Mouse (Mus musculus): ENCODE results near the gene Olfr1102. TPM values are rescaled to one million over a fixed set of nuclear protein-coding genes. Genes with fewer than 3 reads are reported as not detected.

The Olfr1102 gene
- polyA plus RNA-seq (2015; fragmentation: Nextera tagmentation; extraction: Ambion mirVana) = not detected in 2 replicates

DNA sequence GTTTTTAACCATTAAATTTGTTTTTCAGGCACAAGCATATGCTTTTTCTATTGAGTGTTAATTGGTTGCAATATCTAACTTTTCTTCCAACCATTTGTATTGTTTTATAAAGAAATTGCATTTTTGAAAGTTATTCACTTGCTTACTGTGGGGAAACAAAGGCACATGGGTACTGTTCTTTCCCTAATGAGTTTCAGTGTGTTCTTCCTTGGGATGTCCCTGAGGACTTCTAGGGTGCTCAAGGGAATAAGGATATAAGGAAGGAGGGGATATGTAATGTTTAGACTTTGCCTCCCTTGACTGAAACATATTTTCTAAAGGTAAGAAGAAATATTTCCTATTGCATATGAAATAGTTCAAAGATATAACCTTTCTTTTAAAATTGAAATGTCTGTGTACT, at the start of gene Olfr1102:
Olfr1102 (plus strand) TSS at position 301 of the 400 bp plus-strand sequence.
- Histone ChIP-seq H3K9ac (replicated peaks) (no peak within 1 kb of the TSS), H3K36me3 (no peaks in the 10 kb centered on the region), H3K27ac (replicated peaks) (no peak within 1 kb of the TSS), H3K9me3 (no peaks in the 10 kb centered on the region), H3K4me3 (no peak within 1 kb of the TSS), H3K4me2 (replicated peaks) (no peak within 1 kb of the TSS), H3K4me1 (no peaks in the 10 kb centered on the region), H3K27me3 (no peaks in the 10 kb centered on the region)
- ATAC-seq (replicated peaks) = no peak

DNA sequence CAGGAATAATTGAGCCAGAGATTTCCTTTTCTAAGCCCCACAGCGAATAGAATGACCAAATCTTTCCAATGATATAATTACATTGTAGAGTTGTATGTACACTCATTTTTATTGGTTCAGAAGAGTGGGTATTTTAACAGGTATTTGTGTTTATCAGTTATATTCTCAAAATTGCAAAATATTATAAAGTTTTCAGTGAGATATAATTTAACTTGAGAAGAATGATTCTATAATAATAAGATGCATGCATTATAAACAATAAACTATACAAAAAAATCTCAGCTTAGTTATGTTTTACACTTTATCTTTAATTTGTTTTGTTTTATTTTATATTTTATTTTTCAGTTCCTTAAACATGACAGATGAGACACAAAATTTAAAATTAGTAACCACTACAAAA, 37.6 kb upstream of the Olfr1102 start, which contains the start of gene Olfr1099:
Olfr1099 (minus strand) TSS at position 101 of the 400 bp plus-strand sequence.
- H3K36me3 ChIP-seq = no peaks in the 10 kb centered on the region
- 71% methylated on average over 1 of the region's 1 CpGs for WGBS
- H3K27ac ChIP-seq (replicated peaks) = no peak within 1 kb of the TSS
- H3K4me3 ChIP-seq = no peak within 1 kb of the TSS
- H3K4me1 ChIP-seq = no peaks in the 10 kb centered on the region
- no peak for ATAC-seq (replicated peaks)
- no peak within 1 kb of the TSS for H3K4me2 ChIP-seq (replicated peaks)
- H3K9ac ChIP-seq (replicated peaks) = no peak within 1 kb of the TSS
- no peaks in the 10 kb centered on the region for H3K9me3 ChIP-seq
- no peaks in the 10 kb centered on the region for H3K27me3 ChIP-seq

DNA sequence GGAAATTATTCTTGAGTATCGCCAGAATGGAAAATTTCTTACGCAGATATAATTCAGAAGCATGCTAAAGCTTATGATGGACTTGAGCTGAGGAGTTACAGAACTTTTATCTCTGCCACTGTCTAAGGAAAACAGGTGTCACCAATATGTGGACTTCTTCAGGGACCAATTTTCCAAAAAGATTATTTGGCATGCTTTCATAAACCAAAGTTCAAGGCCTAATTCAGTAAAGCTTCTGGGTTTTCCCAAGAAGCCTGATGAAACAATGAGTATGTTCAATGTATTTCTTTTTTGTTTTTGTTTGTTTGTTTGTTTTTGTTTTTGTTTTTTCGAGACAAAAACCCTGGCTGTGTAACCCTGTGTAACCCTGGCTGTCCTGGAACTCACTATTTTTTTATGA, 18.3 kb upstream of the Olfr1102 start, which contains the start of gene Olfr1100:
Olfr1100 (minus strand) TSS at position 101 of the 400 bp plus-strand sequence.
- Histone ChIP-seq H3K9ac (replicated peaks) (no peak within 1 kb of the TSS), H3K4me2 (replicated peaks) (no peak within 1 kb of the TSS), H3K27me3 (no peaks in the 10 kb centered on the region), H3K9me3 (no peaks in the 10 kb centered on the region), H3K27ac (replicated peaks) (no peak within 1 kb of the TSS), H3K36me3 (no peaks in the 10 kb centered on the region), H3K4me3 (no peak within 1 kb of the TSS), H3K4me1 (no peaks in the 10 kb centered on the region)
- no peak for ATAC-seq (replicated peaks)
- WGBS = 80% methylated on average over 3 of the region's 3 CpGs

DNA sequence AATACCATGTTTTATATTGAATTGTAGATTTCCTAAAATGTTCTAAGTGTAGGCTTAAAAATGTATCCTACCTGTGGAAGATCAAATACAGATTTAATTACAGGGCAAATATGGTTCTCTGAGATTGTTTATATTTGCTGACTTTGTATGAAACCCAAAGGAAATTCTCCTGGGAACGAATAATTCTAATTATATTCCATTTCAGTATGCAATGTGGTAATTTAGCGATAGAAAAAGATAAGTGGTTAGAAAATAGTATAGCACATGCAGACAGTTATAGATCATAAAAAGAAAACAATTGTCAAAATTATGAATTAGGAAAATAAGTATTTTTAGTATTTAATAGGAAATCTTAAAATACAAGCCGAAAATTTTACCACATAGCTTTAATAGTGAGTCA, 7.1 kb upstream of the Olfr1102 start, which contains the start of gene Olfr1101:
Olfr1101 (minus strand) TSS at position 101 of the 400 bp plus-strand sequence.
- no peak within 1 kb of the TSS for H3K4me3 ChIP-seq
- H3K36me3 ChIP-seq = no peaks in the 10 kb centered on the region
- WGBS = 79% methylated on average over 3 of the region's 3 CpGs
- no peak within 1 kb of the TSS for H3K4me2 ChIP-seq (replicated peaks)
- no peaks in the 10 kb centered on the region for H3K9me3 ChIP-seq
- ATAC-seq (replicated peaks) = no peak
- H3K9ac ChIP-seq (replicated peaks) = no peak within 1 kb of the TSS
- no peaks in the 10 kb centered on the region for H3K27me3 ChIP-seq
- no peak within 1 kb of the TSS for H3K27ac ChIP-seq (replicated peaks)
- H3K4me1 ChIP-seq = no peaks in the 10 kb centered on the region

DNA sequence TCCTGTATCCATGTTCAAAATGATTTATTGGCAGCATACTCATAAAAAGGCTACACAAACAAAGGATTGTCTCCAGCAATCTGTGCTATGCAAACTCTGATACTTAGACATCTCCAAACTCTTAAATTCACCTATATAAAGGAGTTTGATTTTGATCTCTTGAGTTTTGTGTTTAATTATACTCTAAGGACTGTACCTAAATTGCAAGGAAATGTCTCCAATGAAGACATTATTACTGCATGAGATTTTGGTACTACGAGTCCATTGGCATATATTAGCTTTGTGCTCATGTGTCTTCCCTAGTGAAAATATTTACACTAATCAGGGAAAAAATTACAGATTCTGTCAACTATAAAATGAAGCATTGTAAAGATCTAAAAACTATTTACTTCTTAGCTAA, 28.8 kb downstream of the Olfr1102 start, which contains the start of gene Olfr1104:
Olfr1104 (minus strand) TSS at position 101 of the 400 bp plus-strand sequence.
- H3K27ac ChIP-seq (replicated peaks) = no peak within 1 kb of the TSS
- no peaks in the 10 kb centered on the region for H3K36me3 ChIP-seq
- H3K9me3 ChIP-seq = no peaks in the 10 kb centered on the region
- WGBS = 91% methylated on average over 1 of the region's 1 CpGs
- H3K4me2 ChIP-seq (replicated peaks) = no peak within 1 kb of the TSS
- H3K27me3 ChIP-seq = no peaks in the 10 kb centered on the region
- no peaks in the 10 kb centered on the region for H3K4me1 ChIP-seq
- no peak within 1 kb of the TSS for H3K9ac ChIP-seq (replicated peaks)
- ATAC-seq (replicated peaks) = no peak
- H3K4me3 ChIP-seq = no peak within 1 kb of the TSS

DNA sequence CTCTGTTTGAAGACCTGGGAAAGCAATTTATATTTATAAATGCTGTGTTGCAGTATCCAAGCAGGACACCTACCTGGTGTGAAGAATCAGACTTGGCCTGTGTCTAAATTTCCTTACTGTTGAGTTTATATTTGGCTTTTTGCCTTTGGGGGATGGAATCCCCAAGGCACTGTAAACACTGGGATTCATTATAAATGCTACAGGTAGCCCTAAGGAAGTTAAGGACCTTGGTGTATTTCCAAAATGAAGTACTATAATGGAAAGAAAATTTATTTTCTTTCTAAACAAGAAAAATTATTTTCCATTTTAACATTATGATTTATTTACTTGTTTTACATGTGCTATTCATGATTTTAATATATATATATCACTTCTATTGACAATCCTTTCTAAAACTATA, 38.2 kb downstream of the Olfr1102 start, which contains the start of gene Olfr1105:
Olfr1105 (minus strand) TSS at position 101 of the 400 bp plus-strand sequence.
- Histone ChIP-seq H3K27me3 (no peaks in the 10 kb centered on the region), H3K4me2 (replicated peaks) (no peak within 1 kb of the TSS), H3K27ac (replicated peaks) (no peak within 1 kb of the TSS), H3K36me3 (no peaks in the 10 kb centered on the region), H3K9ac (replicated peaks) (no peak within 1 kb of the TSS), H3K4me3 (no peak within 1 kb of the TSS), H3K9me3 (no peaks in the 10 kb centered on the region), H3K4me1 (no peaks in the 10 kb centered on the region)
- no peak for ATAC-seq (replicated peaks)

DNA sequence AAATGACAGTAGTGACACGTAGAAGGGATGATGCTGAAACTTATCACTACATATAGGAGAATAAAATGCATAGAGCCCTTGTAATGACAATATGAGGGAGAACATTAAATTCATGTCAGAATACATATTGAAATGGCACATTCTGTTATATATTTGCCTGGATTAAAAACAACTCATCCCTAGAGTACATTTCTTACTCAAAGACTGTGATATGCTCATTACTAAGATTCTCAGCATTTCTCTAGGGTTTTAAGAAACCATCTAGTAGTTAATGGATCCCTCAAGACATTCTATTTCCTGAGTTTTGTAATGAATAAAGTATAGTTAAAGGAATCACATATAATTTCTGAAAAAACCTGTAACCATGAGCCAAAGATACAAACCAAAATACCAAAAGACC, 54.0 kb downstream of the Olfr1102 start, which contains the start of gene Olfr1106:
Olfr1106 (minus strand) TSS at position 101 of the 400 bp plus-strand sequence.
- Histone ChIP-seq H3K4me1 (no peaks in the 10 kb centered on the region), H3K27ac (replicated peaks) (no peak within 1 kb of the TSS), H3K4me3 (no peak within 1 kb of the TSS), H3K9ac (replicated peaks) (no peak within 1 kb of the TSS), H3K27me3 (no peaks in the 10 kb centered on the region), H3K4me2 (replicated peaks) (no peak within 1 kb of the TSS), H3K9me3 (no peaks in the 10 kb centered on the region), H3K36me3 (no peaks in the 10 kb centered on the region)
- WGBS = 66% methylated on average over 1 of the region's 1 CpGs
- ATAC-seq (replicated peaks) = no peak

Other genes starting within 250 kb of the Olfr1102 start
- not detected in 2 replicates for gene Olfr1090, start 239.4 kb upstream of the Olfr1102 start, polyA plus RNA-seq (2015; fragmentation: Nextera tagmentation; extraction: Ambion mirVana)
- not detected in 2 replicates for gene Olfr1093, start 215.9 kb upstream of the Olfr1102 start, polyA plus RNA-seq (2015; fragmentation: Nextera tagmentation; extraction: Ambion mirVana)
- not detected in 2 replicates for gene Olfr141, start 188.4 kb upstream of the Olfr1102 start, polyA plus RNA-seq (2015; fragmentation: Nextera tagmentation; extraction: Ambion mirVana)
- not detected in 2 replicates for gene Olfr1094, start 173.7 kb upstream of the Olfr1102 start, polyA plus RNA-seq (2015; fragmentation: Nextera tagmentation; extraction: Ambion mirVana)
- not detected in 2 replicates for gene Olfr1095, start 146.7 kb upstream of the Olfr1102 start, polyA plus RNA-seq (2015; fragmentation: Nextera tagmentation; extraction: Ambion mirVana)
- gene Gm13723, start 123.6 kb upstream of the Olfr1102 start, polyA plus RNA-seq (2015; fragmentation: Nextera tagmentation; extraction: Ambion mirVana) = not detected in 2 replicates
- not detected in 2 replicates for gene Olfr1097, start 106.2 kb upstream of the Olfr1102 start, polyA plus RNA-seq (2015; fragmentation: Nextera tagmentation; extraction: Ambion mirVana)
- not detected in 2 replicates for gene Olfr1098, start 73.9 kb upstream of the Olfr1102 start, polyA plus RNA-seq (2015; fragmentation: Nextera tagmentation; extraction: Ambion mirVana)
- not detected in 2 replicates for gene Olfr1099, start 37.7 kb upstream of the Olfr1102 start, polyA plus RNA-seq (2015; fragmentation: Nextera tagmentation; extraction: Ambion mirVana)
- gene Olfr1100, start 18.4 kb upstream of the Olfr1102 start, polyA plus RNA-seq (2015; fragmentation: Nextera tagmentation; extraction: Ambion mirVana) = not detected in 2 replicates
- gene Olfr1101, start 7.2 kb upstream of the Olfr1102 start, polyA plus RNA-seq (2015; fragmentation: Nextera tagmentation; extraction: Ambion mirVana) = not detected in 2 replicates
- gene Olfr1104, start 28.7 kb downstream of the Olfr1102 start, polyA plus RNA-seq (2015; fragmentation: Nextera tagmentation; extraction: Ambion mirVana) = not detected in 2 replicates
- not detected in 2 replicates for gene Olfr1105, start 38.1 kb downstream of the Olfr1102 start, polyA plus RNA-seq (2015; fragmentation: Nextera tagmentation; extraction: Ambion mirVana)
- gene Olfr1106, start 53.9 kb downstream of the Olfr1102 start, polyA plus RNA-seq (2015; fragmentation: Nextera tagmentation; extraction: Ambion mirVana) = not detected in 2 replicates
- not detected in 2 replicates for gene Olfr1107, start 77.4 kb downstream of the Olfr1102 start, polyA plus RNA-seq (2015; fragmentation: Nextera tagmentation; extraction: Ambion mirVana)
- not detected in 2 replicates for gene Olfr1109, start 97.6 kb downstream of the Olfr1102 start, polyA plus RNA-seq (2015; fragmentation: Nextera tagmentation; extraction: Ambion mirVana)
- gene Olfr259, start 116.2 kb downstream of the Olfr1102 start, polyA plus RNA-seq (2015; fragmentation: Nextera tagmentation; extraction: Ambion mirVana) = not detected in 2 replicates
- gene Olfr1110, start 141.9 kb downstream of the Olfr1102 start, polyA plus RNA-seq (2015; fragmentation: Nextera tagmentation; extraction: Ambion mirVana) = not detected in 2 replicates
- gene Olfr1111, start 154.2 kb downstream of the Olfr1102 start, polyA plus RNA-seq (2015; fragmentation: Nextera tagmentation; extraction: Ambion mirVana) = not detected in 2 replicates
- gene Olfr1112, start 189.4 kb downstream of the Olfr1102 start, polyA plus RNA-seq (2015; fragmentation: Nextera tagmentation; extraction: Ambion mirVana) = not detected in 2 replicates
- gene Olfr1113, start 210.6 kb downstream of the Olfr1102 start, polyA plus RNA-seq (2015; fragmentation: Nextera tagmentation; extraction: Ambion mirVana) = not detected in 2 replicates
- gene Olfr1115, start 249.6 kb downstream of the Olfr1102 start, polyA plus RNA-seq (2015; fragmentation: Nextera tagmentation; extraction: Ambion mirVana) = not detected in 2 replicates